Mouse (Mus musculus) olfactory bulb, adult 2 months (tissue): ENCODE measurements around the gene Eif5.

Source experiments
- CTCF ChIP-seq: fragments of 200-500 bp; IDR thresholded peaks from 2 replicates; pipeline ENCODE4 v1.5.1; 2012; ENCODE audit warnings: low read depth, mild to moderate bottlenecking, low read length, moderate library complexity; ENCODE audit not compliant: insufficient read depth
- POLR2A ChIP-seq: fragments of 200-500 bp; IDR thresholded peaks from 2 replicates; pipeline ENCODE4 v1.6.1; 2012; ENCODE audit warnings: mild to moderate bottlenecking, low read depth, low read length, moderate library complexity; ENCODE audit not compliant: insufficient read depth

- TF ChIP-seq CTCF (no peak), POLR2A (no peak)
These were observed 10.9 kb downstream of the Eif5 start for GRCm38 (mm10) chr12:111548555-111549289.
